Mouse (Mus musculus): ENCODE data around the gene Cyp2c54. TPM values are rescaled to one million over a fixed set of nuclear protein-coding genes. Genes with fewer than 3 reads are reported as not detected.

Cyp2c54 gene
- not detected for polyA plus RNA-seq (2014; fragmentation: Illumina TruSeq; extraction: RNeasy Lipid Tissue Mini Kit (QIAGEN cat#74804); ENCODE audit: low read depth, low replicate concordance)

DNA sequence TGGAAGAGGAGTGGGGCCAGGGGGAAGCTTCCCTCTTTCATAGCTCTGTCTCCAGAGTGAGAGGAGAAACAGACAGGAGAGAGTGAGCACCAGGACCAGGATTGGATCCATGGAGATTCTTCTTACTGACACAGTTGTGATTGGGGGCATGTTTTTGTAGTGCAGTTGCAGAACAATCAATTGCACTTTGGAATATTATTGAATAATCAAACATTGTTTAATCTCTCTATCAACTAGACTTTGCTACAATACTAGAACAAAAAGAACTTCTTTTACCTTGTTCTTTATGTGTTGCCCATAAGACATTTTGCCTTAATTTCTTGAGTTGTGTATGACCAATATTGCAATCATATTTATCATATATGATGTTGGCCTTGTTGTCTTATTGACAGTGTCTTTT lies at the start of gene Cyp2c54:
Gene Cyp2c54, minus strand, starts transcription at position 127 of the 400 bp plus-strand sequence.

DNA sequence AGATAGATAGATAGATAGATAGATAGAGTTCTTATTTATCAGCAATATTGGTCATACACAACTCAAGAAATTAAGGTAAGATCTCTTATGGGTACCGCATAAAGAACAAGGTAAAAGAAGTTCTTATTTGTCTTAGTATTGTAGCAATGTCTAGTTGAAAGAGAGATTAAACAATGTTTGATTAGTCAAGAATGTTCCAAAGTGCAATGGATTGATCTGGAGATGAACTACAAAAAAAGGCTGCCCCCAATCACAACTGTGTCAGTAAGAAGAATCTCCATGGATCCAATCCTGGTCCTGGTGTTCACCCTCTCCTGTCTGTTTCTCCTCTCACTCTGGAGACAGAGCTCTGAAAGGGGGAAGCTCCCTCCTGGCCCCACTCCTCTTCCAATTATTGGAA lies 15.8 kb upstream of the Cyp2c54 start, which contains the start of gene Cyp2c50:
Gene Cyp2c50, plus strand, starts transcription at position 268 of the 400 bp plus-strand sequence.

DNA sequence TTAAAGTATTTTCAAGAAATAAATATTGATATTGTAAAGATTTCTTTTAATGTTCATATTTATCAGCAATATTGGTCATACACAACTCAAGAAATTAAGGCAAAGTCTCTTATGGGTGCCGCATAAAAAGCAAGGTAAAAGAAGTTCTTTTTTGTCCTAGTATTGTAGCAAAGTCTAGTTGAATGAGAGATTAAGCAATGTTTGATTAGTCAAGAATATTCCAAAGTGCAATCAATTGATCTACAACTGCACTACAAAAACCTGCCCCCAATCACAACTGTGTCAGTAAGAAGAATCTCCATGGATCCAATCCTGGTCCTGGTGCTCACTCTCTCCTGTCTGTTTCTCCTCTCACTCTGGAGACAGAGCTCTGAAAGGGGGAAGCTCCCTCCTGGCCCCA lies 81.5 kb downstream of the Cyp2c54 start, which contains the start of gene Cyp2c37:
Gene Cyp2c37, plus strand, starts transcription at position 285 of the 400 bp plus-strand sequence.

Other genes with a start within 250 kb of the Cyp2c54 start
- gene Cyp2c69, start 187.0 kb downstream of the Cyp2c54 start, polyA plus RNA-seq (2014; fragmentation: Illumina TruSeq; extraction: RNeasy Lipid Tissue Mini Kit (QIAGEN cat#74804); ENCODE audit: low read depth, low replicate concordance), result not detected
- not detected for gene Cyp2c37, start 81.4 kb downstream of the Cyp2c54 start, polyA plus RNA-seq (2014; fragmentation: Illumina TruSeq; extraction: RNeasy Lipid Tissue Mini Kit (QIAGEN cat#74804); ENCODE audit: low read depth, low replicate concordance)
- not detected for gene Cyp2c50, start 15.9 kb upstream of the Cyp2c54 start, polyA plus RNA-seq (2014; fragmentation: Illumina TruSeq; extraction: RNeasy Lipid Tissue Mini Kit (QIAGEN cat#74804); ENCODE audit: low read depth, low replicate concordance)
- not detected for gene Cyp2c70, start 113.5 kb upstream of the Cyp2c54 start, polyA plus RNA-seq (2014; fragmentation: Illumina TruSeq; extraction: RNeasy Lipid Tissue Mini Kit (QIAGEN cat#74804); ENCODE audit: low read depth, low replicate concordance)
- 168 TPM for gene Pdlim1, start 198.0 kb upstream of the Cyp2c54 start, polyA plus RNA-seq (2014; fragmentation: Illumina TruSeq; extraction: RNeasy Lipid Tissue Mini Kit (QIAGEN cat#74804); ENCODE audit: low read depth, low replicate concordance)